Mouse (Mus musculus) layer of hippocampus, adult 9-11 months (tissue): ENCODE measurements around the gene Bloc1s1.

Experiments
- DNase-seq: peaks from one replicate; pipeline ENCODE4 v3.0.0; 2022

Gene Bloc1s1

GRCm38 (mm10) chr10:128904812-128905211 is 19.0 kb downstream of the Bloc1s1 start:
- no peak for DNase-seq

- DNase-seq: no peak
Measured at GRCm38 (mm10) chr10:128902409-128902988, 21.3 kb downstream of the Bloc1s1 start.

DNA sequence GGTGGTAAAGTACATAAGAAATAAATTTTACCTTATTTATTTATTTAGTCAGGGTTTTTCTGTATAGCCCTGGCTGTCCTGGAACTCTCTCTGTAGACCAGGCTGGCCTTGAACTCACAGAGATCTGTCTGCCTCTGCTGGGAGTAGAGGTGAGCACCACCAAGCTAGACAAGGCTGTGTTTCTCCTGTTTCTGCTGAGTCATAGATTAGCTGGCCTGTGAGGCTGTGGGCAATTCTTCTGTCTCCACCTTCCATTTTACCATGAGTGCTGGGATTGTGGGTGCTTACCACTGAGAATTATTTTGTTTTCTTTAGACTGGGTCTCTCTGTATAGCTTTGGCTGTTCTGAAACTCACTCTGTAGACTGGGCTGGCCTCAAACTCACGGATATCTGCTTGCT is 22.4 kb downstream of the Bloc1s1 start:
- no peak for DNase-seq

DNA sequence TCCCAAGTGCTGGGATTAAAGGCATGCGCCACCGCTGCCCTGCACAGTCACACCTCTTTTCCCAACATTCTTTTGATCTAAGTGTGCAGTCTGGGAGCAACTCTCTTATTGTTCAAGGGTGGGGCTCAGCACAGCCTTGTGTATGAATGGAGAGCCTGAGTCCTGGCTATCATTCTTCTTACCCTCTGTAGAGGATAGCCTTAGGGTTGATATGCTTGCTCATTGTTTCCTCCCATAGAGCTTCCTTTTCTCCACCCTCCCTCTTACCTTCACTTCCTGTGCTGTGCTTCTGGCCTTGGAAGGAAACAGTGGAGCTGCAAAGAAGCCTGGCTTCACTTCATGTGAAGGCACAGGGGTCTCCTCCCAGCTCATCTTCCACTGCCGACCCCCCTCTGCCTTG is 23.1 kb downstream of the Bloc1s1 start, which contains the start of gene Cd63:
Gene Cd63 (plus strand): TSS at position 292 of the 400 bp plus-strand sequence.
- DNase-seq: no peak

DNA sequence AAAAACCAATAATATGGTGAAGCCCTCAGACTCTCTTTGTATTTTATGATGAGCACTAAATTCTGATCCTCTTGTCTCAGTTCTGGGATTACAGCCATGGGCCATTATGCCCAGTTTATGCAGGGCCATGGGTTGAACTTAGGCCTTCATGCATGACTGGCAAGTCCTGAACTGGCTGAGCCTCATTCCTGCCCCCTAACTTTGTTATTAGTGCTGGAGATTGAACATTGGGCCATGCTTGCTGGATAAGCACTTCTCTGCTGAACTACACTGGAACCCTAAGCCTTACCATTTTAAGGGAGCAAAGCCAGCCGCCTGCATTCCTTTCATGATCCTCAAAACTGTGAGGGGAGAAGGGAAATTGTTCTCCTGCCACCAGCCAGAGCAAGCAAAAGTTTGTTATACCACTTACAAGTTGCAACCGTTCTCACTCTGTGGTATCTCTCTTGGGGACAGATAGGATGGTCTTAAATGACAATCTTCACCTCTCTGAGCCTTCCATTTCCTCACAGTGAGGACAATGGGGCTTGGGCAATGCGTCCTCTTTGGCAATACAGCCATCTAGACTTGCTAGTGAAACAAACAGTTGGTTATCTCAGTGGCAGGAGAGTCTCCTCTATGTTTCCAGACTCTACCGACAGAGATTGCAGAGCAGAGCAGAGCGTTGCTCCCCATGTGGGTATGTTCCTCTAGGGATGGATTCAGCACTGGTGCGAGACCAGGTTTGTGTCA is 23.9 kb downstream of the Bloc1s1 start:
- no peak for DNase-seq

DNA sequence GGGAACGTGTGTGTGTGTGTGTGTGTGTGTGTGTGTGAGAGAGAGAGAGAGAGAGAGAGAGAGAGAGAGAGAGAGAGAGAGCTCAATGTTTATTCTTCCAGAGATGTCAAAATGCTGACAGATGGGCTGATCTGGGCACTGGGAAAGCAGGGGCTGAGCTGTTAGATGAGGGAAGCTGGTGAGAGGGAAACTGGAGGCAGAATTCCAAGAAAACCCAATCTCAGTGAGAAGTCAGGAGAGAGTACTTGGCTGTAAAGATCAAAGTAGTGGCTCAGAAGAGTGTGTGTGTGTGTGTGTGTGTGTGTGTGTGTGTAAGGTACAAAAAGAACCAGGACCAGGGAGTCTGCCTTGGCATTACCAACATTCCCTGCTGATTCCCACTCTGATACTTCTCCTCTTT is 26.3 kb downstream of the Bloc1s1 start:
- peak; percentile 48 for DNase-seq

DNA sequence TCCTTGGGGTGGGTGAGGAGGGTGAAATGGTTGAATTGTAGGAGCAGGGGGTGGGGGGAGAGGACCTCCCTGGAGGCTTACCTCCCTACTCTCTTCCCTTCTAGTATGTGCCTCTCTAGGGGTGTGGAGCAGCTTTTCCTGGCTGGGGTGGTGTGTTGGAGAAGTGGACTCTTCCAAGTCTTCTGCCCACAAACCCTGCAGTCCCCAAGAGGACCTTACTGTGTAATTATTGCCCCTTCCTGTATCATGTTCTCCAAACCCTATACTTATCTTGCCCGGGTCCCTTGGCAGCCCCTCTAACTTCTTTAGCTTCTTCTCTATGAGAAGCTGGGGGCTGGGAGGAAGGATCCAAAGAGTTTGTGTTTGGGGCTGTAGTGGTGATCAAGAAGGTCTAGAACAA is 27.0 kb downstream of the Bloc1s1 start:
- DNase-seq: no peak

DNA sequence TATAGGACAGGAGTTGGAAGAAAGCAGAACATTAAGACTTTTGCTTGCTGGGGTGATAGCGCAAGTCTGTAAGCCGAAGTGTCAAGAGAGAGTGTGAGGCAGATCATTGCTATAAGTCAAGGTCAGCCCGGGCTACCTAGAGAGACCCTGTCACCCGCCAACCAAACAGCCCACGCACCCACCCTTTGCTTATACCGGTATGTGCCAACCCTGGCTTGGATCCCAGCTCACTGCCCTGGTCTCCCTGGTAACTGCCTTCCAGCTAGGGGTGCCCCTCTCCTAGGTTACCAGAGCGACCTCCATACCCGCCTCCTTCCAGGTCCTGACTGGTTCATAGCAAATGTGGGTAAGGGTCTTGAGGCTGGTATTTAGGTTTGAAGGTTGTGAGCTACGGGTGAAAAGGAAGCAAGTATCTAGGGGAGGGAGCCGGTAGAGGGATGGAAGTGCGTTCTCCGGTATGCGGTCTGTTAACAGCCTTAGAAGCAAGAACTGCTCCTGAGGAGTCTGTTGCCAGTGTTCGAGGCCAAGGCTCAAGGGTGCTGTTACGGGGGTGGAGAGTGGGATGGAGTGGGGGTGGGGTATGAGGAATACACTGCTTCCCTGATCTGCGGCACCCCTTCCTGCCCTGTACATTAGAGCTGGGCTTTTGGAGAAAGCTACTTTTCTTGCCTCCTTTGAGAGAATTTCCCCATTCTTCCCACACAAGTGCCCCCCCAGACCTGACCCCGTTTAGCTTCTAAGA is 27.7 kb downstream of the Bloc1s1 start:
- peak; percentile 73 for DNase-seq

- DNase-seq: peak; percentile 81
Measured at GRCm38 (mm10) chr10:128895437-128895836, 28.4 kb downstream of the Bloc1s1 start.

GRCm38 (mm10) chr10:128892246-128892645 is 31.6 kb downstream of the Bloc1s1 start:
- no peak for DNase-seq

GRCm38 (mm10) chr10:128891296-128892094 is 32.3 kb downstream of the Bloc1s1 start, which contains the start of gene Gdf11:
TSS of gene Gdf11 (minus strand) at chr10:128891718.
- peak; percentile 56 for DNase-seq

DNA sequence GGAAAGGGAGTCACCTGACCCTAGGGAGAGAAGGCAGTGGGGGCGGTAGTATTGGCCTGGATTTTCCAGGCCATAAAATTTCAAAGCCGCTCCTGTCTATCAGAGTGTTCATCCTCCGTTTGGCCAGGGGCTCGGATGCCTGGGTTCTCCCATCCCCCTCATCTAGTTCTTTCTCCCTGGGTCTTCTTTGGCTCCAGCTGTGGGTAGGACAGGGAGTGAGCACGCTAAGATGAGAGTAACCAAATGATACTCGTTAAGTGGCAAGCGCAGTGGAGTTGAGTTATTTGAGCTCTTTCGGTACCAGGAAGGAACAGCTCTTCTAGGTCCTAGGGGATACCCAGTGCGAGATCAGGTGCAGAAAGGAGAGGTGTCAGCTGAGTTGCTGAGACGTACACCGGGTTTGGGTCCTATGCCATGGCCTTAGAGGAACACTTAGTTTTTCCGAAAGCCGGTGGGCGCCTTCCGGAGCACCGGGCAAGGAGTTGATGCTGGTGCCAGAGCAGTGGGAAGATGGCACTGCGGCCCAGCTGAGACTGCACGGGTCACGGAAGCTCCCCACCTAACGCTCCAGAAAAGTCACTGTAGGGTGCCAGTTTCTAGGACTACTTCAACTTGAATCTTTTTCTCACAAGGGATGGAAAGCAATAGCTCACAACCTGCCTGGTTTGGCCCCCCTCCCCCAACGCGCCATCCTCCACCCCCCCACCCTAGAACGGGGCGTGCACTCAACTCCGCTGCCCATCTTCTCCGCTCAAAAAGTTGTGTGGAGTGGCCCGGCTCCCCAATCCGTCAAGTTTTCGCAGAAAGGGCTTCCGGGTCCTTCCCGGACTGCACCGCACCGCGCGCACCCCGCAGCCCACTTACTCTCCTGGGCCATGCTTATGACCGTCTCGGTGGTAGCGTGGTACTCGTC is 33.2 kb downstream of the Bloc1s1 start:
- DNase-seq: no peak

GRCm38 (mm10) chr10:128889846-128890245 is 34.0 kb downstream of the Bloc1s1 start:
- DNase-seq: no peak

- no peak for DNase-seq
Measured at GRCm38 (mm10) chr10:128888941-128889827, 34.7 kb downstream of the Bloc1s1 start.

GRCm38 (mm10) chr10:128882067-128882466 is 41.8 kb downstream of the Bloc1s1 start:
- no peak for DNase-seq

DNA sequence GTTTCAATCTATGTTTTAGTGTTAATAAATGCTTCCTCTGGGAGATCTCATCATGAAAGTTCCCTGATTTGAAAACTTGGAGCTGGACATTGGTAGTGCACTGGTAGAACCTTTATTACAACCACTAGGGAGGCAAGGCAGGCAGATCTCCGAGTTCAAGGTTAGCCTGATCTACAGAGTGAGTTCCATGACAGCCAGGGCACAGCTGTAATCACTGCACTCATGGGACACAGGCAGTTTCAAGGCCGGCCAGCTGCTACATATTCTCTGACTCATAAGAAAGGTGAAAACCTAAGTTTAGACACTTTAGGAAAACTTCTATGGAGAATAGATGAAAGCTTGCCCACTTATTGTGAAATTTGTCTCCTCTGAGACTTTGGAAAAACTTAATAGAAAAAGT is 45.0 kb downstream of the Bloc1s1 start:
- no peak for DNase-seq

GRCm38 (mm10) chr10:128878291-128878690 is 45.5 kb downstream of the Bloc1s1 start:
- no peak for DNase-seq

DNA sequence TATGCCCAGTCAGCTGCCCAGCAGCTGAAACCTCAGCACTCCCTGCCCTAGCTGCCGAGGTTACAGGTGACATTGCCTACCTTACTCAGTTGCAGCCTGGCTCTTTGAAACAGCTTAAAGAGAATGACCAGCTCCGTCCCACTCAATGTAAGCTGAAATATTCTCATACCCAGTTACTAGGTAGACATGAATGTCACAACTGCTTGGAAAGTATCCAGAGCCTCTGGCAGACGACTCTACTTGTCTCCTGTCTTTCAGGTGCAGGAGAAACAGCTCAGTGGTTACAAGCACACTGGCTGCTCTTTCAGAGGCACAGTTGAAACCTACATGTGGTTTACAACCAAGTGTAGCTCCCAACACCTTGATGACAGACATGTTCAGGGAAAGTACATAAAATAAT is 53.5 kb downstream of the Bloc1s1 start:
- DNase-seq: no peak
